Mouse (Mus musculus): Measurements from ENCODE around the gene Mdm2.

DNA sequence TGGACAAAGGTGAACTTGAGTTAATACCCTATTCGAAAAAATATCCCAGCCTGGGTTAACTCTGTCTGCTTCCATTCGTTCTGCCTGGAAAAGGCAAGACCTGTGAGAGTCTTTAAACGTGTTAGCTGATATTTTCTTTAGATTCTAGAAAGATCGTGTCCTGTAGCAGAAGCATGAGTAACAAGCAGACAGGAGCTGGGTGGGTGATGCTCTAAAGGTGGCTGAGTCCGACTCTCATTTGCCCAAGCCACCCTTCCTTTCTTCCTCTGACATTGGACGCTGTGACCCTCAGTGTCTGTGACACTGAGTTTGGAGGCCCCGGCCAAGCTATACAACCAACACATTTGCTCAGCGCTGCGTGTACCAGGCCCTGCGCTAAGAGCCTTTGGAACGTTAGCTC is 65.7 kb downstream of the Mdm2 start:
- TF ChIP-seq CTCF (IDR thresholded peaks at IDR 0.05; ENCODE audit: low read depth) (no peak), EP300 (optimal IDR thresholded peaks at IDR 0.05) (no peak)

All from stomach, postnatal 0 days (tissue).